Mouse (Mus musculus): ENCODE data around the gene Impdh1.
"Not testable (repeated sequence)": the region's sequence is repeated elsewhere in the genome, so short reads cannot be mapped to it uniquely, and the experiment has no call there.

Gene Impdh1

GRCm38 (mm10) chr6:29178888-29179658 lies 37.1 kb downstream of the Impdh1 start, which contains the start of gene Prrt4:
Gene Prrt4, minus strand, starts transcription at chr6:29179584.
- DNase-seq, result peak; percentile 71 to 76

- DNase-seq, result no peak
Measured at GRCm38 (mm10) chr6:29177901-29178879, 38.0 kb downstream of the Impdh1 start.

GRCm38 (mm10) chr6:29175113-29175512 lies 41.1 kb downstream of the Impdh1 start:
- DNase-seq, result no peak

GRCm38 (mm10) chr6:29174368-29174767 lies 41.8 kb downstream of the Impdh1 start:
- no peak for DNase-seq

GRCm38 (mm10) chr6:29170952-29171388 lies 45.2 kb downstream of the Impdh1 start:
- DNase-seq, result peak; percentile 78 to 84

GRCm38 (mm10) chr6:29170063-29170921 lies 45.9 kb downstream of the Impdh1 start:
- peak; percentile 55 to 60 for DNase-seq

- peak in 1 of 2 experiments; percentile 16 for DNase-seq
Measured at GRCm38 (mm10) chr6:29169675-29170062, 46.5 kb downstream of the Impdh1 start.

- no peak for DNase-seq
Measured at GRCm38 (mm10) chr6:29168871-29169270, 47.3 kb downstream of the Impdh1 start.

- DNase-seq, result peak in 1 of 2 experiments; percentile 61
Measured at GRCm38 (mm10) chr6:29166196-29166595, 50.0 kb downstream of the Impdh1 start.

- peak; percentile 84 to 88 for DNase-seq
Measured at GRCm38 (mm10) chr6:29164314-29165244, 51.6 kb downstream of the Impdh1 start, which contains the start of gene Rbm28. Gene Rbm28, minus strand, starts transcription at chr6:29165006.

- DNase-seq, result not testable (repeated sequence)
Measured at GRCm38 (mm10) chr6:29161291-29161690, 54.9 kb downstream of the Impdh1 start.

GRCm38 (mm10) chr6:29160786-29161185 lies 55.4 kb downstream of the Impdh1 start:
- no peak for DNase-seq

GRCm38 (mm10) chr6:29156326-29156725 lies 59.8 kb downstream of the Impdh1 start:
- DNase-seq, result no peak

Measured in cerebellum, postnatal 25 days (tissue).